Mouse (Mus musculus): Measurements from ENCODE around the gene Actl11. TPM values are rescaled to one million over a fixed set of nuclear protein-coding genes. Genes with fewer than 3 reads are reported as not detected.

The Actl11 gene
- polyA plus RNA-seq, 1 experiment from 2014 or later = not detected

- DNase-seq (ENCODE audit: low spot score) = no peak
- no peaks in the 10 kb centered on the region for H3K36me3 ChIP-seq
- H3K27me3 ChIP-seq (ENCODE audit: low read depth, poor library complexity, severe bottlenecking) = no peaks in the 10 kb centered on the region
- peaks cover 48% of the 10 kb centered on the region for H3K4me1 ChIP-seq
- WGBS = 65% methylated on average over 9 of the region's 9 CpGs
- no peak overlapping the region for H3K4me3 ChIP-seq
- no peak overlapping the region for H3K27ac ChIP-seq (replicated peaks)
- no peaks in the 10 kb centered on the region for H3K9me3 ChIP-seq (replicated peaks)
Observed at GRCm38 (mm10) chr9:107926920-107927420, 1.3 kb upstream of the Actl11 start.

- Histone ChIP-seq H3K36me3 (no peaks in the 10 kb centered on the region), H3K4me3 (no peak overlapping the region), H3K4me1 (peaks cover 54% of the 10 kb centered on the region), H3K27ac (replicated peaks) (no peak overlapping the region; the same call in 1 of the 2 replicates), H3K9me3 (replicated peaks) (no peaks in the 10 kb centered on the region), H3K27me3 (ENCODE audit: low read depth, poor library complexity, severe bottlenecking) (no peaks in the 10 kb centered on the region)
- WGBS = 89% methylated on average over 5 of the region's 5 CpGs
- DNase-seq (ENCODE audit: low spot score) = no peak
Observed at GRCm38 (mm10) chr9:107927749-107928148, 520 bp upstream of the Actl11 start.

- no peak for DNase-seq (ENCODE audit: low spot score)
- Histone ChIP-seq H3K4me3 (no peak overlapping the region), H3K27me3 (ENCODE audit: low read depth, poor library complexity, severe bottlenecking) (peaks cover 27% of the 10 kb centered on the region), H3K9me3 (replicated peaks) (no peaks in the 10 kb centered on the region), H3K4me1 (peaks cover 37% of the 10 kb centered on the region), H3K27ac (replicated peaks) (no peak overlapping the region), H3K36me3 (no peaks in the 10 kb centered on the region)
- WGBS = 87% methylated on average over 4 of the region's 4 CpGs
Observed at GRCm38 (mm10) chr9:107932221-107932620, 4.0 kb downstream of the Actl11 start.

GRCm38 (mm10) chr9:107934146-107934545 lies 5.9 kb downstream of the Actl11 start:
- Histone ChIP-seq H3K4me1 (peaks cover 46% of the 10 kb centered on the region), H3K27ac (replicated peaks) (no peak overlapping the region), H3K36me3 (no peaks in the 10 kb centered on the region), H3K4me3 (no peak overlapping the region), H3K9me3 (replicated peaks) (no peaks in the 10 kb centered on the region), H3K27me3 (ENCODE audit: low read depth, poor library complexity, severe bottlenecking) (peaks cover 38% of the 10 kb centered on the region)
- DNase-seq (ENCODE audit: low spot score) = no peak
- WGBS = 93% methylated on average over 11 of the region's 11 CpGs

GRCm38 (mm10) chr9:107935374-107935773 lies 7.1 kb downstream of the Actl11 start, which contains the start of gene Camkv:
Gene Camkv (plus strand): TSS chr9:107935674.
- H3K9me3 ChIP-seq (replicated peaks) = no peaks in the 10 kb centered on the region
- no peak for DNase-seq (ENCODE audit: low spot score)
- H3K36me3 ChIP-seq = no peaks in the 10 kb centered on the region
- WGBS = 6% methylated on average over 3 of the region's 3 CpGs
- H3K4me3 ChIP-seq = peak within 1 kb of the TSS; percentile 75
- peaks cover 38% of the 10 kb centered on the region for H3K27me3 ChIP-seq (ENCODE audit: low read depth, poor library complexity, severe bottlenecking)
- peaks cover 46% of the 10 kb centered on the region for H3K4me1 ChIP-seq
- H3K27ac ChIP-seq (replicated peaks) = peak within 1 kb of the TSS; percentile 89

- peak; percentile 57 for DNase-seq (ENCODE audit: low spot score)
- peaks cover 46% of the 10 kb centered on the region for H3K4me1 ChIP-seq
- peak overlapping the region; percentile 75 for H3K4me3 ChIP-seq
- WGBS = under 1% methylated on average over 41 of the region's 41 CpGs
- peak overlapping the region; percentile 89 for H3K27ac ChIP-seq (replicated peaks)
- H3K9me3 ChIP-seq (replicated peaks) = no peaks in the 10 kb centered on the region
- H3K27me3 ChIP-seq (ENCODE audit: low read depth, poor library complexity, severe bottlenecking) = peaks cover 38% of the 10 kb centered on the region
- H3K36me3 ChIP-seq = no peaks in the 10 kb centered on the region
Observed at GRCm38 (mm10) chr9:107935790-107936214, 7.5 kb downstream of the Actl11 start.

- DNase-seq (ENCODE audit: low spot score) = no peak
- no peaks in the 10 kb centered on the region for H3K36me3 ChIP-seq
- H3K27me3 ChIP-seq (ENCODE audit: low read depth, poor library complexity, severe bottlenecking) = peaks cover 38% of the 10 kb centered on the region
- peak overlapping the region; percentile 89 for H3K27ac ChIP-seq (replicated peaks)
- H3K4me3 ChIP-seq = peak overlapping the region; percentile 75
- WGBS = 1% methylated on average over 29 of the region's 29 CpGs
- H3K4me1 ChIP-seq = peaks cover 46% of the 10 kb centered on the region
- H3K9me3 ChIP-seq (replicated peaks) = no peaks in the 10 kb centered on the region
Observed at GRCm38 (mm10) chr9:107936215-107936822, 8.1 kb downstream of the Actl11 start.

- H3K4me3 ChIP-seq = peak overlapping the region; percentile 75
- H3K9me3 ChIP-seq (replicated peaks) = no peaks in the 10 kb centered on the region
- H3K36me3 ChIP-seq = no peaks in the 10 kb centered on the region
- H3K27me3 ChIP-seq (ENCODE audit: low read depth, poor library complexity, severe bottlenecking) = peaks cover 38% of the 10 kb centered on the region
- no peak for DNase-seq (ENCODE audit: low spot score)
- peak overlapping the region; percentile 89 for H3K27ac ChIP-seq (replicated peaks)
- H3K4me1 ChIP-seq = peaks cover 45% of the 10 kb centered on the region
- 9% methylated on average over 3 of the region's 3 CpGs for WGBS
Observed at GRCm38 (mm10) chr9:107936831-107937230, 8.6 kb downstream of the Actl11 start.

- Histone ChIP-seq H3K36me3 (peaks cover 32% of the 10 kb centered on the region), H3K4me1 (peaks cover 24% of the 10 kb centered on the region), H3K27me3 (ENCODE audit: low read depth, poor library complexity, severe bottlenecking) (no peaks in the 10 kb centered on the region), H3K27ac (replicated peaks) (no peak overlapping the region), H3K9me3 (replicated peaks) (no peaks in the 10 kb centered on the region), H3K4me3 (no peak overlapping the region)
- WGBS = 92% methylated on average over 31 of the region's 31 CpGs
- DNase-seq (ENCODE audit: low spot score) = no peak
Observed at GRCm38 (mm10) chr9:107947241-107948194, 19.2 kb downstream of the Actl11 start.

GRCm38 (mm10) chr9:107949184-107949921 lies 21.1 kb downstream of the Actl11 start:
- Histone ChIP-seq H3K27ac (replicated peaks) (no peak overlapping the region; the same call in 1 of the 2 replicates), H3K9me3 (replicated peaks) (no peaks in the 10 kb centered on the region), H3K4me3 (no peak overlapping the region), H3K36me3 (peaks cover 32% of the 10 kb centered on the region), H3K27me3 (ENCODE audit: low read depth, poor library complexity, severe bottlenecking) (no peaks in the 10 kb centered on the region), H3K4me1 (peaks cover 28% of the 10 kb centered on the region)
- WGBS = 81% methylated on average over 13 of the region's 13 CpGs
- no peak for DNase-seq (ENCODE audit: low spot score)

GRCm38 (mm10) chr9:107949922-107950235 lies 21.6 kb downstream of the Actl11 start, which contains the start of gene Traip:
Gene Traip (plus strand): TSS chr9:107950136.
- 93% methylated on average over 10 of the region's 10 CpGs for WGBS
- Histone ChIP-seq H3K27ac (replicated peaks) (peak within 1 kb of the TSS; percentile 91), H3K27me3 (ENCODE audit: low read depth, poor library complexity, severe bottlenecking) (no peaks in the 10 kb centered on the region), H3K9me3 (replicated peaks) (no peaks in the 10 kb centered on the region), H3K36me3 (peaks cover 32% of the 10 kb centered on the region), H3K4me1 (peaks cover 28% of the 10 kb centered on the region), H3K4me3 (peak within 1 kb of the TSS; percentile 91)
- DNase-seq (ENCODE audit: low spot score) = no peak

Data from midbrain, embryonic 10.5 days (tissue).